Mouse (Mus musculus) spleen, adult 10 weeks (tissue): Measurements from ENCODE around the gene Btbd19. TPM values are rescaled to one million over a fixed set of nuclear protein-coding genes. Genes with fewer than 3 reads are reported as not detected.

ENCODE experiments used
- polyA plus RNA-seq: library from polyadenylated mRNA; stranded (reverse); fragments of 350-450 nt; fragmentation: Illumina TruSeq; extraction: RNeasy Lipid Tissue Mini Kit (QIAGEN cat#74804); gene quantifications from one replicate; pipeline ENCODE4 v1.2.3, GENCODE M21; 2015; ENCODE audit warnings: low replicate concordance; ENCODE audit not compliant: insufficient read depth

The Btbd19 gene
- 16.7 TPM for polyA plus RNA-seq

DNA sequence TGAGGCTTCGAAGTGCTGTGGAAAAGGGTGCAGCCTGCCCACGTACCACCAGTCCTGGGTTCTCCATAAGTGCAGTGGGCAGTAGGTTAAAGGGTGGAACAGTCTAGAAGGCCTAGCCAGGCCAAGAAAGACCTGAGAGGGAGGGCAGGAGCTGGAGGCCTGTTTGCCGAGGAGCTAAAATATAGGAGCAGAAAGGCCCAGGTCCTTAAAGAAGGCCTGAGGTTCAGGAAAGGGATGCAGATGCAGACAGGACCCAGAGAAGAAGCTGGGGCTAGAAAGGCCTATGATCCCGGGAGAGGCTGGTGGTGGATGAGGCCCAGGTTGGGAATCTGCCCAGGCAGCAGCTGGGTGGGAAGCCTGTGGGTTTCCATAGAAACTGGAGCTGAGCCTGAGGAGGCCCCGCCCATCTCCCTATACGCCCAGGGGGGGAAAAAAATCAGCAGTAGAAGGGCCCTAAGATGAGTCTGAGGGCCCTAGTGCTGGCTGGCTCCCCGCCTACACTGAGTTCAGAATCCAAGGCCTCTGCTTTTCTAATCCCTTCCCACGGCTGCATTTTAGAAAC is at the start of gene Btbd19:
Btbd19 (minus strand) TSS at position 378 of the 562 bp plus-strand sequence.

GRCm38 (mm10) chr4:117155792-117156355 is 30.3 kb upstream of the Btbd19 start, which contains the start of gene Rps8:
Rps8 (minus strand) TSS chr4:117156243.

DNA sequence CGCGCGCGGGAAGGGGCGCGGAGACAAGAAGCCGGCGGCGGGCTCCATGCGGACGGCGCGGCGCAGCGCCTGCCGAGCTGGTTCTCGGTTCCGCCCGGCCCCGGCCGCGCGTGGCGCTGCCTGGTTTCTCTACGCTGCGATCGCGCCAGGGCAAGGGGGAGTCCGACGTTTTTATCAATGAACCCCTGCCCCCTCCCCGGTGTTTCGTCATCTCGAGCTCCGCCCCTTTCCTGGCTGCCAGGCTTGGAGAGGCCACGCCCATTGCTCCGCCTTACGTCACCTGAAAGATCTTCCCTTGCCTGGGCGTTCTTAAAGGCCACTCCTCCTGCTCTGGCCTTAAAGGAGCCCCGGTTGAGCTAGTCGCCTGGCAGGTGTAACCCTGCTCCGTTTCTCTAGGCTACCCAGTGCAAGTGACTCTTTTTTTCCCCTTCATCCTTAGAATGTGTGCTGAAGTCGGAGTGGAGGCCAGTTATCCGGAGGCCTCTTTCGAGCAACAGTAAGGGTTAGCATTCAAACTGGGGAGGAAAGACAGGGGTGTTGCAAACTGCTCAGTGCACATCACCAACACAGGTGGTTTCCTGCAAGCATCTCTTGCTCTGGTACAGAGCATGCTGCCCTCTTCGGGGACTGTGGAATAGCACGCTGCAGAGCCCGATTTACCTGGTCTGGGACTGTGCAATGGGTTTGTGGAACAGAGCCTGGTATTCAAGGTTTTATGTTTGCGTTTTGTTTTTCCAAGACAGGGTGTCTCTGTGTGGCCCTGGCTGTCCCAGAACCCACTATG is 8.5 kb upstream of the Btbd19 start, which contains the start of gene Plk3:
Plk3 (minus strand) TSS at position 147 of the 784 bp plus-strand sequence.

GRCm38 (mm10) chr4:117126675-117127290 is 1.3 kb upstream of the Btbd19 start, which contains the start of gene Tctex1d4:
Tctex1d4 (plus strand) TSS chr4:117126794.

GRCm38 (mm10) chr4:117095551-117096452 is 29.7 kb downstream of the Btbd19 start, which contains the start of gene Ptch2:
Ptch2 (plus strand) TSS chr4:117096075.

Other genes starting within 250 kb of the Btbd19 start
- 0.04 TPM for gene Zswim5, start 248.3 kb downstream of the Btbd19 start, polyA plus RNA-seq
- 53.6 TPM for gene Urod, start 131.3 kb downstream of the Btbd19 start, polyA plus RNA-seq
- 21.1 TPM for gene Hectd3, start 130.4 kb downstream of the Btbd19 start, polyA plus RNA-seq
- 20.9 TPM for gene Eif2b3, start 106.3 kb downstream of the Btbd19 start, polyA plus RNA-seq
- not detected for gene Ptch2, start 29.6 kb downstream of the Btbd19 start, polyA plus RNA-seq
- not detected for gene Tctex1d4, start 1.1 kb upstream of the Btbd19 start, polyA plus RNA-seq
- gene Plk3, start 8.2 kb upstream of the Btbd19 start, polyA plus RNA-seq = 3.7 TPM
- 1,371 TPM for gene Rps8, start 30.5 kb upstream of the Btbd19 start, polyA plus RNA-seq
- gene Kif2c, start 56.9 kb upstream of the Btbd19 start, polyA plus RNA-seq = 5.8 TPM
- gene Tmem53, start 126.2 kb upstream of the Btbd19 start, polyA plus RNA-seq = 0.86 TPM
- gene Armh1, start 126.4 kb upstream of the Btbd19 start, polyA plus RNA-seq = not detected